Comparison of ENCODE assay signal across 11 mouse cellular contexts in genomic region chr7:101028444-101028757, GRCm38 (mm10). TPM values are rescaled to one million over a fixed set of nuclear protein-coding genes. Genes with fewer than 3 reads are reported as not detected.
DNase-seq lines count a peak whose midpoint lies in the region; ATAC-seq lines count a peak whose summit lies in the region.
"Had no signal": no experiment of that assay in that cellular context is flagged by ENCODE, and none has a peak within 500 bp of the region (broad histone marks: within the 10 kb centered on the region; RNA-seq: fewer than 3 reads in every experiment).

No protein-coding gene starts in this region.

- H3K4me1 ChIP-seq in liver, embryonic 12.5 days = peaks cover 32% of the 10 kb centered on the region
- peaks cover 20% of the 10 kb centered on the region for H3K4me1 ChIP-seq in liver, embryonic 11.5 days (replicated peaks; ENCODE audit: control insufficient read depth, insufficient read depth, low read length)
- H3K4me1 ChIP-seq in liver, embryonic 16.5 days (ENCODE audit: control insufficient read depth, low read depth, low read length) = peaks cover 7% of the 10 kb centered on the region
- H3K4me1 ChIP-seq in megakaryocyte, embryonic 14.5 days = peaks cover 52% of the 10 kb centered on the region
- H3K4me1 ChIP-seq in limb, embryonic 10.5 days = 0 out of 2 replicates have a peak, but pooled peaks cover 2% of the 10 kb centered on the region

- peaks cover 11% of the 10 kb centered on the region; the same call in 1 of the 2 replicates for H3K27me3 ChIP-seq in liver, embryonic 12.5 days (replicated peaks)
- H3K27me3 ChIP-seq in liver, embryonic 11.5 days (replicated peaks; ENCODE audit: control insufficient read depth, insufficient read depth, low read length) = no peaks in the 10 kb centered on the region
- H3K27me3 ChIP-seq in liver, embryonic 16.5 days (ENCODE audit: control insufficient read depth, insufficient read depth, low read depth, low read length) = no peaks in the 10 kb centered on the region
- peaks cover 45% of the 10 kb centered on the region for H3K27me3 ChIP-seq in megakaryocyte, embryonic 14.5 days (replicated peaks)
- no peaks in the 10 kb centered on the region for H3K27me3 ChIP-seq in limb, embryonic 10.5 days (ENCODE audit: low read depth, poor library complexity, severe bottlenecking)

- no peaks in the 10 kb centered on the region for H3K36me3 ChIP-seq in liver, embryonic 12.5 days
- H3K36me3 ChIP-seq in liver, embryonic 11.5 days (ENCODE audit: control insufficient read depth, insufficient read depth, low read length) = no peaks in the 10 kb centered on the region
- no peaks in the 10 kb centered on the region for H3K36me3 ChIP-seq in liver, embryonic 16.5 days (ENCODE audit: control insufficient read depth, insufficient read depth)
- no peaks in the 10 kb centered on the region for H3K36me3 ChIP-seq in megakaryocyte, embryonic 14.5 days (replicated peaks; ENCODE audit: low read length)
- H3K36me3 ChIP-seq in limb, embryonic 10.5 days = no peaks in the 10 kb centered on the region
- H3K36me3 ChIP-seq: forebrain, embryonic 10.5 days had no signal

- 34% methylated on average over 5 of the region's 5 CpGs for WGBS in liver, embryonic 12.5 days (ENCODE audit: insufficient replicate concordance)
- WGBS in liver, embryonic 11.5 days = 50% methylated on average over 5 of the region's 5 CpGs
- WGBS in liver, embryonic 16.5 days (ENCODE audit: insufficient replicate concordance) = 36% methylated on average over 5 of the region's 5 CpGs
- 88% methylated on average over 5 of the region's 5 CpGs for WGBS in limb, embryonic 10.5 days

- ATAC-seq in liver, embryonic 12.5 days = peak; percentile 15; the same call in 1 of the 2 replicates
- ATAC-seq in liver, embryonic 11.5 days (replicated peaks; ENCODE audit: low FRiP score) = no peak
- peak; percentile 21; the same call in 1 of the 2 replicates for ATAC-seq in liver, embryonic 16.5 days (ENCODE audit: low read depth)

- no peak overlapping the region for H3K4me3 ChIP-seq in liver, embryonic 12.5 days
- H3K4me3 ChIP-seq in liver, embryonic 11.5 days (ENCODE audit: low read depth, low read length) = no peak overlapping the region
- no peak overlapping the region for H3K4me3 ChIP-seq in liver, embryonic 16.5 days (ENCODE audit: low read depth, low read length)
- peak overlapping the region; percentile 25 for H3K4me3 ChIP-seq in megakaryocyte, embryonic 14.5 days (replicated peaks)
- H3K4me3 ChIP-seq in limb, embryonic 10.5 days = no peak overlapping the region
- H3K4me3 ChIP-seq: forebrain, embryonic 10.5 days had no signal

- no peak overlapping the region for H3K4me2 ChIP-seq in liver, embryonic 12.5 days
- H3K4me2 ChIP-seq in liver, embryonic 11.5 days = no peak overlapping the region
- no peak overlapping the region for H3K4me2 ChIP-seq in liver, embryonic 16.5 days (ENCODE audit: low read depth, low read length)
- H3K4me2 ChIP-seq: lung, embryonic 14.5 days had no signal

- no peak overlapping the region for H3K9ac ChIP-seq in liver, embryonic 12.5 days
- H3K9ac ChIP-seq in liver, embryonic 11.5 days (ENCODE audit: low read depth, low read length) = no peak overlapping the region
- no peak overlapping the region for H3K9ac ChIP-seq in liver, embryonic 16.5 days (ENCODE audit: low read depth, low read length)
- H3K9ac ChIP-seq: lung, embryonic 14.5 days had no signal

- H3K27ac ChIP-seq in liver, embryonic 12.5 days = peak overlapping the region; percentile 59; the same call in 1 of the 2 replicates
- no peak overlapping the region for H3K27ac ChIP-seq in liver, embryonic 11.5 days (ENCODE audit: low read depth, low read length)
- peak overlapping the region; percentile 70 for H3K27ac ChIP-seq in liver, embryonic 16.5 days (ENCODE audit: low read length)
- no peak overlapping the region for H3K27ac ChIP-seq in limb, embryonic 10.5 days
- H3K27ac ChIP-seq: forebrain, embryonic 10.5 days had no signal

- no peaks in the 10 kb centered on the region for H3K9me3 ChIP-seq in liver, embryonic 12.5 days (replicated peaks)
- H3K9me3 ChIP-seq in liver, embryonic 11.5 days (ENCODE audit: control insufficient read depth, low read length) = no peaks in the 10 kb centered on the region
- no peaks in the 10 kb centered on the region for H3K9me3 ChIP-seq in liver, embryonic 16.5 days (replicated peaks; ENCODE audit: control insufficient read depth, low read length)
- H3K9me3 ChIP-seq in megakaryocyte, embryonic 14.5 days = peaks cover 13% of the 10 kb centered on the region
- no peaks in the 10 kb centered on the region for H3K9me3 ChIP-seq in limb, embryonic 10.5 days (replicated peaks)
- H3K9me3 ChIP-seq: forebrain, embryonic 10.5 days had no signal

- no peak for DNase-seq in liver, embryonic 11.5 days (ENCODE audit: low spot score)
- DNase-seq in heart, adult 9 months (ENCODE audit: low spot score in 2 of 2) = peak; percentile 69 to 70
- no peak for DNase-seq in limb, embryonic 10.5 days (ENCODE audit: low spot score)
- no peak for DNase-seq in embryo, embryonic 10.5 days (ENCODE audit: low spot score)
- DNase-seq: cerebellum, adult 9-10 months; kidney, postnatal 36 days; lung, embryonic 14.5 days had no signal

RNA-seq across cellular contexts. Expression of gene P2ry2, which starts 15.7 kb away (rescaled TPM):
- 1.2 TPM in 2 replicates for polyA plus RNA-seq in liver, embryonic 12.5 days (2016; fragmentation: Nextera tagmentation; extraction: Ambion mirVana)
- polyA plus RNA-seq in liver, embryonic 11.5 days (2014; fragmentation: Nextera tagmentation; extraction: Ambion mirVana) = 1.6 and 2.2 TPM in 2 replicates
- 2.2 and 3.2 TPM in 2 replicates for polyA plus RNA-seq in liver, embryonic 16.5 days (2015; fragmentation: Nextera tagmentation; extraction: Ambion mirVana)
- polyA plus RNA-seq in megakaryocyte, embryonic 14.5 days (2012; ENCODE audit: insufficient read depth, low replicate concordance) = 2.4 TPM in 1 of 2 replicates, not detected in the other
- polyA plus RNA-seq in limb, embryonic 10.5 days (2016; fragmentation: Nextera tagmentation; extraction: Ambion mirVana) = 0.49 and 0.51 TPM in 2 replicates

RNA-seq across cellular contexts. Expression of gene P2ry6, which starts 54.0 kb away (rescaled TPM):
- 3.4 and 3.6 TPM in 2 replicates for polyA plus RNA-seq in liver, embryonic 12.5 days (2016; fragmentation: Nextera tagmentation; extraction: Ambion mirVana)
- 4.1 and 4.3 TPM in 2 replicates for polyA plus RNA-seq in liver, embryonic 11.5 days (2014; fragmentation: Nextera tagmentation; extraction: Ambion mirVana)
- 4.9 and 6.3 TPM in 2 replicates for polyA plus RNA-seq in liver, embryonic 16.5 days (2015; fragmentation: Nextera tagmentation; extraction: Ambion mirVana)
- polyA plus RNA-seq in megakaryocyte, embryonic 14.5 days (2012; ENCODE audit: insufficient read depth, low replicate concordance) = 7.0 and 20.0 TPM in 2 replicates
- 1.1 and 1.6 TPM in 2 replicates for polyA plus RNA-seq in limb, embryonic 10.5 days (2016; fragmentation: Nextera tagmentation; extraction: Ambion mirVana)

Comparison
In these comparisons a context has a peak if more than half of its experiments do, and no peak if none do; other contexts are left out.
1. H3K27ac ChIP-seq: peak in liver, embryonic 12.5 days (single experiment) and liver, embryonic 16.5 days (single experiment); none in liver, embryonic 11.5 days (single experiment) and limb, embryonic 10.5 days (single experiment).
2. DNase-seq: peak in heart, adult 9 months (2 of 2); none in liver, embryonic 11.5 days (single experiment), limb, embryonic 10.5 days (single experiment) and embryo, embryonic 10.5 days (single experiment).